Mouse (Mus musculus): Measurements from ENCODE around the gene Stk10.

DNA sequence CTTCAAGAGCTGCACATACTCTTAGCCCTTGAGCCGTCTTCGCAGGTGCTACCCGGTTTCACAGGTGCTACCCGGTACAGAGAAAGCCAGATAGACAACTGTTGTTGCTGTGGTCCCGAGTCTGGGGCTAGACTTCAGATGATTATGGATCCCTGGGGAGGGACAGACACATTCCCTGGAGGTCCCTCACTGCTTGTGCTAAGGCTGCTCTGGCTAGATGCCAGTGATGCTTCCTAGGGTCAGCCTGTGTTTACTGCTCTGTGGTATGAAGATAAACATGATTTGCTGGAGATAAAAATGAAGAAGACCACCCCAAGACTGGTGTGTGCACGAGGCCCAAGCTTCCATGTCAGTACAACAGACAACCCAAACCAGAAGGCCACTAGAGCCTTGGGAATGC, 10.9 kb downstream of the Stk10 start:
- no peak for TF ChIP-seq CTCF (IDR thresholded peaks at IDR 0.05; ENCODE audit: low read depth)
- no peak for TF ChIP-seq EP300 (IDR thresholded peaks at IDR 0.05; ENCODE audit: low read depth)

Data from liver, embryonic 14.5 days (tissue).